Mouse (Mus musculus): ENCODE data around the gene Myl3. TPM values are rescaled to one million over a fixed set of nuclear protein-coding genes. Genes with fewer than 3 reads are reported as not detected.

Myl3 gene
- polyA plus RNA-seq, 1 experiment, result 0.22 TPM

DNA sequence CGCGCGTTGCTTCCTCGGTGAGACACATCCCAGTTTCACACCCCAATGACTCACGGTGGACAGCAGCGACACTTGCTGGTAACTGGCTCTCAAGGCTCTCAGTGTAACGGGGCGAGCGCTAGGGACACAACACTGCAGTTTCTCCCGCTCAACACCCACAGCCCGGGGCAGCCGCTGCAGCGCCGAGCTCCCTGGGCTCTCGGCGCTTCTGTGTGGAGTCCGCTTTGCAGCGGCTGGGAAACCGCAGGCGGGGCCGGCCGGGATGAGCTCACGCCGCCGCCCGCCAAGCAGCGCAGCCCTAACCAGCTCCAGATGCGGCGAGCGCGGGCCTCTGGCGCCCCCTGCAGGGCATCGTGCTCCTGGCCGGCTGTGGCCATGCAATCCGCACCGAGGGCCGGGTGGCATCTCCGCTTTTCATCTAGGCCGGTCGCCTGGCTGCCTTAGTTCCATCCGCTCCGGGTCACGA is 39.6 kb downstream of the Myl3 start:
- Histone ChIP-seq H3K36me3 (ENCODE audit: control insufficient read depth, insufficient read depth) (no peaks in the 10 kb centered on the region), H3K4me3 (peak overlapping the region; percentile 9), H3K27me3 (ENCODE audit: control insufficient read depth, insufficient read depth, insufficient read length) (peaks cover 16% of the 10 kb centered on the region), H3K79me2 (ENCODE audit: control insufficient read depth, insufficient read depth) (no peaks in the 10 kb centered on the region), H3K4me2 (ENCODE audit: low read depth) (peak overlapping the region; percentile 87), H3ac (ENCODE audit: control insufficient read depth, insufficient read length) (peak overlapping the region; percentile 9)
- TF ChIP-seq REST (IDR thresholded peaks at IDR 0.05; ENCODE audit: insufficient read depth, insufficient read length) (no peak), MAX (IDR thresholded peaks at IDR 0.05; ENCODE audit: low read depth) (no peak), MYOG (IDR thresholded peaks at IDR 0.05; ENCODE audit: control insufficient read depth in 1 of 3, insufficient read depth in 1 of 3, insufficient read length in 2 of 3, low read depth in 2 of 3) (peak in 1 of 3 experiments; percentile 49), TCF12 (IDR thresholded peaks at IDR 0.05; ENCODE audit: insufficient read depth, poor library complexity, severe bottlenecking) (no peak), USF1 (IDR thresholded peaks at IDR 0.05; ENCODE audit: low read depth) (no peak), CEBPB (IDR thresholded peaks at IDR 0.05; ENCODE audit: insufficient read depth, poor library complexity, severe bottlenecking) (no peak), E2F4 (IDR thresholded peaks at IDR 0.05; ENCODE audit: insufficient read depth) (no peak), TCF3 (IDR thresholded peaks at IDR 0.05; ENCODE audit: insufficient read length, low read depth) (peak; percentile 14), POLR2A (IDR thresholded peaks at IDR 0.05; ENCODE audit: insufficient read length, low read depth) (no peak), MYOD1 (IDR thresholded peaks at IDR 0.05; ENCODE audit: control insufficient read depth in 1 of 3, insufficient read length in 2 of 3, low read depth in 2 of 3) (peak in 1 of 3 experiments; percentile 38), POLR2AphosphoS2 (IDR thresholded peaks at IDR 0.05; ENCODE audit: insufficient read length, low read depth) (no peak), SRF (IDR thresholded peaks at IDR 0.05; ENCODE audit: control insufficient read depth, insufficient read length, low read depth) (no peak)

DNA sequence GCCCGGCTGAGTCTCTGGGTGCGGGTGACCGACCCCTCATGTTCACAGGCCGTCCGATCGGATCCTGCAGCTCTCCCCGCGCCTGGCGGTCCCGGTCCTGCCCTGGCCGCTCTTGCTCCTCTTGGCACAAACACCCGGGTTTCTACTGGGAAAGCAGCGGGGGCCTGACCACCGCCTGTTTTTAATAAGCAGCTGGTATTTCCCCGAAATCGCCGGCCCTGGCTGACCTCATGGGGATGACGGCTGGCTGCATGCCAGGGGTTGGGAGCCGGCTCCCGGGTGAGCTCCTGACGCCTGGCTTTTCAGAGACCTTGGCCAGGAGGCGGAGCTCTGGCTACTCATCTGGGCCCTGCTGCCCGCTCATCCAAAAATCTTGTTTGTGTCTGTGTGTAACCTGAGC is 40.1 kb downstream of the Myl3 start:
- TF ChIP-seq REST (IDR thresholded peaks at IDR 0.05; ENCODE audit: insufficient read depth, insufficient read length) (no peak), POLR2A (IDR thresholded peaks at IDR 0.05; ENCODE audit: insufficient read length, low read depth) (no peak), MYOG (IDR thresholded peaks at IDR 0.05; ENCODE audit: control insufficient read depth in 1 of 3, insufficient read depth in 1 of 3, insufficient read length in 2 of 3, low read depth in 2 of 3) (no peak)
- H3K36me3 ChIP-seq (ENCODE audit: control insufficient read depth, insufficient read depth), result no peaks in the 10 kb centered on the region
- peak overlapping the region; percentile 9 for H3K4me3 ChIP-seq
- peak overlapping the region; percentile 9 for H3ac ChIP-seq (ENCODE audit: control insufficient read depth, insufficient read length)
- peaks cover 15% of the 10 kb centered on the region for H3K27me3 ChIP-seq (ENCODE audit: control insufficient read depth, insufficient read depth, insufficient read length)
- H3K79me2 ChIP-seq (ENCODE audit: control insufficient read depth, insufficient read depth), result no peaks in the 10 kb centered on the region
- peak overlapping the region; percentile 82 for H3K4me2 ChIP-seq (ENCODE audit: low read depth)

GRCm38 (mm10) chr9:110783611-110784010 is 42.0 kb downstream of the Myl3 start:
- H3K4me2 ChIP-seq (ENCODE audit: low read depth), result no peak overlapping the region

DNA sequence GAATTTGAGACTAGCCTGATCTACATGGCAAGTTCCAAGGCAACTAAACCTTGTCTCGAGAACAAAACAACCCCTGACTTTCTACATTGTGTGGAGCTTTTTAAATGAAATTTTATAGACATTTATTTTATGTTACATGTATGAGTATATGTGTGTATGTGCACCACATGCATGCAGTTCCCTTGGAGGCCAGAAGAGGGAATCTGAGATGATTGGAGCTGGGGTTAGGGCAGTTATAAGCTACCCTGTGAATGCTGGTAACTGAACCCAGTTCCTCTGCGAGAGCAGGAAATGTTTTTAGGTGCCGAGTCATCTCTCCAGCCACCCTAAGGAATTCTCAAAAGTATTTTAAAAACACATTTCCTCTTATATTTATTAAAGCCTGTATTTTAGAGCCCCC is 46.5 kb downstream of the Myl3 start:
- Histone ChIP-seq H3K36me3 (ENCODE audit: control insufficient read depth, insufficient read depth) (no peaks in the 10 kb centered on the region), H3K4me2 (ENCODE audit: low read depth) (no peak overlapping the region), H3K27me3 (ENCODE audit: control insufficient read depth, insufficient read depth, insufficient read length) (peaks cover 1% of the 10 kb centered on the region), H3K79me2 (ENCODE audit: control insufficient read depth, insufficient read depth) (no peaks in the 10 kb centered on the region), H3ac (ENCODE audit: control insufficient read depth, insufficient read length) (no peak overlapping the region), H3K4me3 (no peak overlapping the region)
- TF ChIP-seq REST (IDR thresholded peaks at IDR 0.05; ENCODE audit: insufficient read depth, insufficient read length) (no peak), USF1 (IDR thresholded peaks at IDR 0.05; ENCODE audit: low read depth) (no peak)

More at GRCm38 (mm10) chr9:110783611-110784010, 42.0 kb downstream of the Myl3 start:
- Histone ChIP-seq H3K79me2 (ENCODE audit: control insufficient read depth, insufficient read depth) (no peaks in the 10 kb centered on the region), H3K36me3 (ENCODE audit: control insufficient read depth, insufficient read depth) (no peaks in the 10 kb centered on the region), H3K4me3 (no peak overlapping the region), H3K27me3 (ENCODE audit: control insufficient read depth, insufficient read depth, insufficient read length) (no peaks in the 10 kb centered on the region), H3ac (ENCODE audit: control insufficient read depth, insufficient read length) (no peak overlapping the region)
- TF ChIP-seq CEBPB (IDR thresholded peaks at IDR 0.05; ENCODE audit: insufficient read depth, poor library complexity, severe bottlenecking) (no peak), MAX (IDR thresholded peaks at IDR 0.05; ENCODE audit: low read depth) (no peak), REST (IDR thresholded peaks at IDR 0.05; ENCODE audit: insufficient read depth, insufficient read length) (no peak), MYOD1 (IDR thresholded peaks at IDR 0.05; ENCODE audit: control insufficient read depth in 1 of 3, insufficient read length in 2 of 3, low read depth in 2 of 3) (no peak), TCF12 (IDR thresholded peaks at IDR 0.05; ENCODE audit: insufficient read depth, poor library complexity, severe bottlenecking) (no peak), E2F4 (IDR thresholded peaks at IDR 0.05; ENCODE audit: insufficient read depth) (no peak), POLR2A (IDR thresholded peaks at IDR 0.05; ENCODE audit: insufficient read length, low read depth) (no peak), SRF (IDR thresholded peaks at IDR 0.05; ENCODE audit: control insufficient read depth, insufficient read length, low read depth) (no peak), MYOG (IDR thresholded peaks at IDR 0.05; ENCODE audit: control insufficient read depth in 1 of 3, insufficient read depth in 1 of 3, insufficient read length in 2 of 3, low read depth in 2 of 3) (no peak), TCF3 (IDR thresholded peaks at IDR 0.05; ENCODE audit: insufficient read length, low read depth) (no peak), POLR2AphosphoS2 (IDR thresholded peaks at IDR 0.05; ENCODE audit: insufficient read length, low read depth) (no peak), USF1 (IDR thresholded peaks at IDR 0.05; ENCODE audit: low read depth) (no peak)

- no peak for TF ChIP-seq REST (IDR thresholded peaks at IDR 0.05; ENCODE audit: insufficient read depth, insufficient read length)
- TF ChIP-seq CEBPB (IDR thresholded peaks at IDR 0.05; ENCODE audit: insufficient read depth, poor library complexity, severe bottlenecking), result peak; percentile 60; the same call in 1 of the 2 replicates
- TF ChIP-seq MAX (IDR thresholded peaks at IDR 0.05; ENCODE audit: low read depth), result no peak
- Histone ChIP-seq H3K27me3 (ENCODE audit: control insufficient read depth, insufficient read depth, insufficient read length) (peaks cover 5% of the 10 kb centered on the region), H3K4me2 (ENCODE audit: low read depth) (no peak overlapping the region), H3K36me3 (ENCODE audit: control insufficient read depth, insufficient read depth) (no peaks in the 10 kb centered on the region), H3K79me2 (ENCODE audit: control insufficient read depth, insufficient read depth) (no peaks in the 10 kb centered on the region), H3ac (ENCODE audit: control insufficient read depth, insufficient read length) (no peak overlapping the region), H3K4me3 (no peak overlapping the region)
These were observed 48.8 kb downstream of the Myl3 start for GRCm38 (mm10) chr9:110790462-110790861.
